Mouse (Mus musculus) liver, adult 2 months (tissue): ENCODE measurements at regions not wholly inside any gene's neighbourhood (a gene's known extent, or its start where the extent isn't known, plus 50 kb on each side); places are given as distances from the start of the nearest gene placed in this dataset.

Source experiments
- DNase-seq: peaks from one replicate; pipeline ENCODE4 v3.0.0-alpha.2; 2011; ENCODE audit warnings: low read depth, low spot score; ENCODE audit errors: extremely low read depth
- H3K27ac ChIP-seq: fragments of 200-500 bp; replicated peaks from 2 replicates; pipeline ENCODE4 v1.5.1; 2012; ENCODE audit warnings: low read depth, mild to moderate bottlenecking, control low read depth, inconsistent platforms, low read length; ENCODE audit not compliant: insufficient read depth
- H3K27me3 ChIP-seq: fragments of 200-500 bp; 2 replicates; pipeline ENCODE4 v1.6.1; 2012; ENCODE audit warnings: mild to moderate bottlenecking, moderate library complexity, low read length, inconsistent platforms; ENCODE audit not compliant: control insufficient read depth, insufficient read depth
- H3K36me3 ChIP-seq: fragments of 200-500 bp; 2 replicates; pipeline ENCODE4 v1.6.1; 2012; ENCODE audit warnings: low read length, inconsistent platforms; ENCODE audit not compliant: control insufficient read depth, insufficient read depth
- H3K4me1 ChIP-seq: fragments of 200-500 bp; 2 replicates; pipeline ENCODE4 v1.6.1; 2011; ENCODE audit warnings: low read length; ENCODE audit not compliant: control insufficient read depth, insufficient read depth
- H3K4me3 ChIP-seq: fragments of 200-500 bp; 2 replicates; pipeline ENCODE4 v1.5.1; 2011; ENCODE audit warnings: low read depth, mild to moderate bottlenecking, control low read depth, low read length, moderate library complexity; ENCODE audit not compliant: insufficient read depth
- H3K79me2 ChIP-seq: fragments of 200-500 bp; 2 replicates; pipeline ENCODE4 v1.6.1; 2012; ENCODE audit warnings: inconsistent platforms, mild to moderate bottlenecking, low read length, moderate library complexity; ENCODE audit not compliant: control insufficient read depth, insufficient read depth
- H3K9ac ChIP-seq: fragments of 200-500 bp; 2 replicates; pipeline ENCODE4 v1.6.1; 2012; ENCODE audit warnings: low read depth, mild to moderate bottlenecking, control low read depth, inconsistent platforms, low read length
- CTCF ChIP-seq: fragments of 200-500 bp; IDR thresholded peaks from 2 replicates; pipeline ENCODE4 v1.5.1; 2011; ENCODE audit warnings: low read depth, low read length, control low read depth
- POLR2A ChIP-seq: fragments of 200-500 bp; IDR thresholded peaks from 2 replicates; pipeline ENCODE4 v1.6.1; 2011; ENCODE audit warnings: low read length, control low read depth; ENCODE audit not compliant: insufficient read depth; ENCODE audit errors: extremely low read depth
- WGBS: fragments of 180-500 bp; shearing (Covaris S2); methylation state at CpG from one replicate; pipeline ENCODE4 v1.1.7; 2018; 5-methylcytosine and 5-hydroxymethylcytosine counted together

DNA sequence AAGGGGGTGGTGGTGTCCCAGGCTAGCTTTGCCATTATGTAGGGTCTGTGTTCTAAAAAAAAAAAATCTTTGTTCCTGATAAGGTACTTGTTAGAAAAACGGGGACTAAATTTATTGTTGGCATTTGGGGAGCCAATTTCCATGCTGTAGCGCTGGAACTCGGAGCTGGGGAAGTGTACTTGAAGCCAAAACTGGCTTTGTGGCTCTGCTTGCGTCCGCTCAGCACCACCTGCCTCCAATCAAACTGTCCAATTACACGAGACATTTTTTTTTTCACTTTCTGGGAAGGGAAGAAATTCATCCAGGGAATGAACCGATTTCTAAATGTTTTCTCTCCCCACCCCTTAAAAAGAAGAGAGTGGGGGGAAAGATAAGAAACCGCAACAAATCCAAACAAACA, 138.1 kb upstream of the Id2 start:
- no peaks in the 10 kb centered on the region for H3K36me3 ChIP-seq
- no peaks in the 10 kb centered on the region for H3K27me3 ChIP-seq
- no peaks in the 10 kb centered on the region for H3K79me2 ChIP-seq
- no peak overlapping the region for H3K4me3 ChIP-seq
- DNase-seq: peak; percentile 68
- peak overlapping the region; percentile 86 for H3K27ac ChIP-seq
- H3K4me1 ChIP-seq: peaks cover 24% of the 10 kb centered on the region
- H3K9ac ChIP-seq: peak overlapping the region; percentile 43; the same call in 1 of the 2 replicates
- TF ChIP-seq CTCF: no peak
- no peak for TF ChIP-seq POLR2A
- 17% methylated on average over 8 of the region's 8 CpGs for WGBS

DNA sequence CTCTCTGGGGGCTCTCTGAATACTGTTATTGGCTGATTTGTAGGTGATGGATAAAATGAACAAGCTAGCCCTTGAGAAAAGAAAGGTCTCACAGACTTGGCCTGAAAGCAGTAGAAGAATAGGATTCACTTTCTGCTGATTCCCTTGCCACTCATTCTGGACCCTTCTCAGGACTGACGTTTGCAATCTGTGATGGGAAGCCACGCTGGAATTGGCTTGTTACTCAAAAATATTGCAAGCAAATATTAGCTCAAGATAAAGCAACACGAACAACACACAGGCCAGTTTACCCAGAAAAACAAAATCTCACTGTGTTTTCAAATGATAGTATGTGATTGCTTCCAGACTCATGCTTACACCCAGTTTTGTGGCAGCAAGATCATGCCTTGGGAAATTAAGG, 137.7 kb upstream of the Id2 start:
- DNase-seq: peak; percentile 96
- peaks cover 24% of the 10 kb centered on the region for H3K4me1 ChIP-seq
- no peaks in the 10 kb centered on the region for H3K36me3 ChIP-seq
- H3K27me3 ChIP-seq: no peaks in the 10 kb centered on the region
- peak overlapping the region; percentile 1; the same call in 1 of the 2 replicates for H3K9ac ChIP-seq
- H3K4me3 ChIP-seq: no peak overlapping the region
- peak overlapping the region; percentile 90 for H3K27ac ChIP-seq
- no peaks in the 10 kb centered on the region for H3K79me2 ChIP-seq
- TF ChIP-seq CTCF (no peak), POLR2A (no peak)
- whole genome bisulfite sequencing: 22% methylated on average over 3 of the region's 3 CpGs

DNA sequence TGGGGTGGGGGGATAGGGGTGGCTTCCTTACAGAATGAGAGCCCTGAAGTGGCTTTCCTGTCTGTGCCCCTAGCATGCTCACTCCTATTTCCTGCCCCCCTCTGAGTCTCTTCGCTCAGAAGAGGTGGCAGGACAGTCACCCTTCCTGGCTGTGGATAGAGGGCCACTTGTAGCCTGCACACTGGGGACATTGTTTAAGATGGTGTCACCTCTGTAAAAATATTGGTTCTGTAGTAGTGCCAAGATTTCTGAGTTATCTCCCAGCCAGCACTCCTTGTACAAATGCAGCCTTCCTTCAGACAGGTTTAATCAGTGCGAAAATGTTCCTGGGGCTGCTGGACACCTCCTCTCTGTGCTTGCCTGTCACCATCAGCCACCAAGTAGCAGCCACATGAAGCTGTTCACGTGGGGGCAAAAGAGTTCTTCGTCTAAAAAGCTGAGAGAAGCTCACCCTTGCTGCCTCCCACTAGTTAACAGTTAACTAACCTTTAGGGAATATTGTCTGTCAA, 136.1 kb upstream of the Id2 start:
- WGBS: 25% methylated on average over 4 of the region's 4 CpGs
- peak overlapping the region; percentile 96 for H3K27ac ChIP-seq
- H3K79me2 ChIP-seq: no peaks in the 10 kb centered on the region
- TF ChIP-seq POLR2A: no peak
- TF ChIP-seq CTCF: no peak
- no peaks in the 10 kb centered on the region for H3K27me3 ChIP-seq
- H3K36me3 ChIP-seq: no peaks in the 10 kb centered on the region
- peak overlapping the region; percentile 13 for H3K9ac ChIP-seq
- no peak overlapping the region for H3K4me3 ChIP-seq
- peak; percentile 91 for DNase-seq
- peaks cover 24% of the 10 kb centered on the region for H3K4me1 ChIP-seq

DNA sequence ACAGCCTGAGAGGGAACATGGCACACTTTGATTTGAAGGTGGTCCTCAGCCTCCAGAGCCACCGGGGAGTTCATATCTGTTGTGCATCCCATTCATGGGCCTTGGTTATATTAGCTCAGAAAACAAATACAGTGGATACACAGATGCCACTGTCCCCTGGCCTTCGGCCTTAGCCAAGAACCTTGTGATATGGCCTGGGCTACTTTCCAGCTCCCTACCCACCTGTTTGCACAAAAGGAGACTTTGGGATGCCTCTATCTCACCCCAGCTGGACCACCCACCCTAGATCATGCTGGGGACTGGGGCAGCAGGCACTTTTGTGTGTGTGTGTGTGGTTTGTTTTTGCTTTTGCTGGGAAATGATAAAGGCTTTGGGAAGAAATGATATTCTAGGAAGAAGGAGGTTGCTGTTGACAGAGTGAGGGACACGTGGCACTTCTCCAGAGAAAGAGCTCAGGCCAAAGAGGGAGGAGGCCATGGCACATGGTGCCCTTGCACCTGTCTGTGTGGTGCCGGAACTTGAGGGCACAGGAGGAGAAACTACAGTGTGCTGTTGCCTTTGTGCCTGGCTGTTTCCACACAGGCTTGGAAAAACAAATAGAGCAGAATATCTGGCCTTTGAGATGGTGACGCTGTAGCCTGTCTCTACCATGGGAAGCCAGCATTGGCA, 135.6 kb upstream of the Id2 start:
- WGBS: 22% methylated on average over 5 of the region's 5 CpGs
- no peak overlapping the region; the same call in 1 of the 2 replicates for H3K9ac ChIP-seq
- peak; percentile 99 for DNase-seq
- H3K4me1 ChIP-seq: peaks cover 24% of the 10 kb centered on the region
- no peaks in the 10 kb centered on the region for H3K27me3 ChIP-seq
- TF ChIP-seq CTCF (no peak), POLR2A (no peak)
- peak overlapping the region; percentile 96 for H3K27ac ChIP-seq
- H3K79me2 ChIP-seq: no peaks in the 10 kb centered on the region
- H3K4me3 ChIP-seq: no peak overlapping the region
- H3K36me3 ChIP-seq: no peaks in the 10 kb centered on the region

DNA sequence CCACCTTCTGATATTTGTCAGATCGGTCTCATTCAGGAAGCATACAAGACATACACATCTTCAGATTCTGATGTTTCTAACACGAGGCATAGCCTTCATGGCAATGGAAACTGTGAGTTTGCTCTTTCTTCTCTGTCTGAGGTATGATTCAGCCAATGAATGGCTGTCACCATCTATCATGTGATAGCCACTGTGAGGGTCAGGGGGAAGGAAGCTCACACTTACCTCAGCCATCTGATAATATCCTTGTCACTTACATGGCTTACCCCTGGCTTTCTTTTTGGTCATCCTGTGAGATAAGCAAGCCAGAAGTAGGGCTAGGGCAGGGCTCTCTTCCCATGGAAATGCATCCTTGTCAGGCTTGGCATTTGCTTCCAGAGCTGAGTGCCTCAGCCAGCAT, 131.8 kb upstream of the Id2 start:
- Histone ChIP-seq H3K36me3 (no peaks in the 10 kb centered on the region), H3K4me1 (peaks cover 31% of the 10 kb centered on the region), H3K79me2 (no peaks in the 10 kb centered on the region), H3K4me3 (no peak overlapping the region), H3K9ac (no peak overlapping the region), H3K27ac (no peak overlapping the region), H3K27me3 (no peaks in the 10 kb centered on the region)
- no peak for TF ChIP-seq CTCF
- no peak for TF ChIP-seq POLR2A
- DNase-seq: no peak
- WGBS: 77% methylated on average over 2 of the region's 2 CpGs

DNA sequence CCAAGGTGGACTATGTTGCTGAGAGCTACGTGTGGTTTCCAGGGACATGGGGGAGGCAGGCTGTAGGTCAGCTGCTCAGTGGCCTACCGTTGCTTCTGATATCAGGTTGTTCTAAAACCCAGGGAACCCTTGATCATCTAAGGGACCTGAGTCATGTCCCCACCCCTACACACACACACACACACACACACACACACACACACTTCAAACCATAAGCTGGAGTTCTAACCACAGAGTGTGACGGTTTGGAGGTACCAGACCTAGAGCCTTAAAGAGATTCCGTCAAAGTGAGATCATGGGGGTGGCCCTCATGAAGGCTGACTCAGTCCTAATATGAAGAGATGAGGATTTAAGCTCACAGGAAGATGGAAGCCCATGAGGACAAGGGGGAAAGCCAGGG, 130.8 kb upstream of the Id2 start:
- TF ChIP-seq POLR2A (no peak), CTCF (no peak)
- Histone ChIP-seq H3K4me1 (peaks cover 31% of the 10 kb centered on the region), H3K36me3 (no peaks in the 10 kb centered on the region), H3K4me3 (no peak overlapping the region), H3K27me3 (no peaks in the 10 kb centered on the region), H3K9ac (no peak overlapping the region), H3K27ac (no peak overlapping the region), H3K79me2 (no peaks in the 10 kb centered on the region)
- WGBS: 98% methylated on average over 4 of the region's 4 CpGs
- no peak for DNase-seq
